Comparison of ENCODE assay signal across 15 mouse cellular contexts in the genomic region with DNA sequence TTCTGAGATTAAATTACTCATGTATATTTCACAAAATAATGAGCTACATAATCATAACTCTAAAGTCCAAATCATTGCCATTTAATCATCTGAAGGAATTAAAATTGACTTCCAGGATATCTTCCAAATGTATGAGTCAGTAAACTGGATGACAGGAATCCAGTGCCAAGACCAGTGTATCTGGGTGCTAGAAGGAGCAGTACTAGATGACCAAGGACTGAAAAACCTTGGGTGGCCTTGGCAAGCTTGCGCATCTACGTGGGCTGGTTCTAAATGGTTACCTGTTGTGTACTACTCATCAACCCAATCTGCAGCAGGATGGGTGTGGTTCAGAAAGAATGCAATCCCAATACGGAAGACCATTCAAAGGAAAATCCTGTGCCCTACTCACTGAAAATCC.
"Had no signal": no experiment of that assay in that cellular context is flagged by ENCODE, and none has a peak within 500 bp of the region (broad histone marks: within the 10 kb centered on the region; RNA-seq: fewer than 3 reads in every experiment).

No protein-coding gene starts in this region.

- H3K4me3 ChIP-seq: kidney, embryonic 15.5 days; left cerebral cortex, adult 2 months; limb, embryonic 10.5 days; liver, embryonic 15.5 days; megakaryocyte, embryonic 14.5 days; midbrain, embryonic 15.5 days; neural tube, embryonic 12.5 days had no signal

- ATAC-seq: midbrain, embryonic 15.5 days had no signal

- H3K9ac ChIP-seq: kidney, embryonic 15.5 days; liver, embryonic 15.5 days; lung, embryonic 14.5 days; midbrain, embryonic 15.5 days; neural tube, embryonic 12.5 days had no signal

- H3K4me2 ChIP-seq: kidney, embryonic 15.5 days; liver, embryonic 11.5 days; liver, embryonic 15.5 days; lung, embryonic 14.5 days; midbrain, embryonic 11.5 days; midbrain, embryonic 15.5 days; neural tube, embryonic 12.5 days had no signal

- H3K36me3 ChIP-seq: limb, embryonic 10.5 days; liver, embryonic 15.5 days; midbrain, embryonic 15.5 days; neural tube, embryonic 12.5 days had no signal

- H3K27ac ChIP-seq: kidney, embryonic 15.5 days; left cerebral cortex, adult 2 months; limb, embryonic 10.5 days; liver, embryonic 15.5 days; midbrain, embryonic 15.5 days; neural tube, embryonic 12.5 days had no signal

- DNase-seq: kidney, postnatal 14 days; lung, embryonic 14.5 days; lung, postnatal 10 days; lung, postnatal 4 days; retina, postnatal 1 day; thymus, postnatal 4 days had no signal

- H3K9me3 ChIP-seq: kidney, embryonic 15.5 days; limb, embryonic 10.5 days; liver, embryonic 15.5 days; megakaryocyte, embryonic 14.5 days; midbrain, embryonic 15.5 days; neural tube, embryonic 12.5 days had no signal

- H3K4me1 ChIP-seq: midbrain, embryonic 15.5 days; neural tube, embryonic 12.5 days had no signal

- H3K27me3 ChIP-seq: kidney, embryonic 15.5 days; liver, embryonic 15.5 days; megakaryocyte, embryonic 14.5 days; midbrain, embryonic 15.5 days; neural tube, embryonic 12.5 days had no signal
